Mouse (Mus musculus) central nervous system, embryonic 18 days (tissue): ENCODE results near the gene Shisa2. TPM values are rescaled to one million over a fixed set of nuclear protein-coding genes. Genes with fewer than 3 reads are reported as not detected.

ENCODE experiments used
- polyA plus RNA-seq: library from polyadenylated mRNA; depleted of rRNA; stranded (reverse); fragments of >200 nt; gene quantifications from 2 replicates; pipeline ENCODE4 v1.2.3, GENCODE M21; 2012; rRNA removed

The Shisa2 gene
- polyA plus RNA-seq = 7.7 and 9.3 TPM in 2 replicates

GRCm38 (mm10) chr14:59625158-59625805 lies at the start of gene Shisa2:
Gene Shisa2 (plus strand): TSS chr14:59625308.

GRCm38 (mm10) chr14:59597398-59598259 lies 27.5 kb upstream of the Shisa2 start, which contains the start of gene Cdadc1:
Gene Cdadc1 (minus strand): TSS chr14:59597959.

Other genes with a start within 250 kb of the Shisa2 start
- 0.57 and 0.75 TPM in 2 replicates for gene Phf11c, start 229.9 kb upstream of the Shisa2 start, polyA plus RNA-seq
- 4.2 and 4.9 TPM in 2 replicates for gene Setdb2, start 184.4 kb upstream of the Shisa2 start, polyA plus RNA-seq
- 8.7 and 11.5 TPM in 2 replicates for gene Cab39l, start 184.3 kb upstream of the Shisa2 start, polyA plus RNA-seq
- 13.4 and 13.8 TPM in 2 replicates for gene Cdadc1, start 27.3 kb upstream of the Shisa2 start, polyA plus RNA-seq